Mouse (Mus musculus) ES-E14 (cell line): ENCODE measurements around the gene Serpinb9. TPM values are rescaled to one million over a fixed set of nuclear protein-coding genes. Genes with fewer than 3 reads are reported as not detected.

ENCODE experiments used
- DNase-seq: peaks from one replicate; pipeline ENCODE4 v3.0.0-alpha.2; 2013; ENCODE audit warnings: low read depth, low spot score
- H3K27ac ChIP-seq: 2 replicates; pipeline ENCODE4 v1.5.1; 2012; ENCODE audit warnings: low read depth, mild to moderate bottlenecking, low read length, moderate library complexity, mixed read lengths; ENCODE audit not compliant: poor library complexity, insufficient read depth, severe bottlenecking
- H3K36me3 ChIP-seq: 2 replicates; pipeline ENCODE4 v1.6.1; 2012; ENCODE audit warnings: mild to moderate bottlenecking, low read length, moderate library complexity, mixed read lengths; ENCODE audit not compliant: control insufficient read depth, poor library complexity, insufficient read depth, severe bottlenecking
- H3K4me1 ChIP-seq, 2 experiments: fragments of 150-350 bp in 1 of 2; sonication (generic) in 1 of 2; 2 replicates each; pipeline ENCODE4 v1.6.1; 2012; ENCODE audit warnings: low read length in 2 of 2, mild to moderate bottlenecking in 1 of 2, mixed read lengths in 1 of 2; ENCODE audit not compliant: control insufficient read depth in 2 of 2, insufficient read depth in 2 of 2, poor library complexity in 1 of 2
- H3K4me3 ChIP-seq, 2 experiments: fragments of 150-350 bp in 1 of 2; sonication (generic) in 1 of 2; 2 replicates each; pipeline ENCODE4 v1.5.1; 2012; ENCODE audit warnings: low read length in 2 of 2, low read depth in 1 of 2, mild to moderate bottlenecking in 1 of 2, mixed read lengths in 1 of 2; ENCODE audit not compliant: insufficient read depth in 1 of 2, poor library complexity in 1 of 2, severe bottlenecking in 1 of 2
- H3K9ac ChIP-seq: 2 replicates; pipeline ENCODE4 v1.6.1; 2012; ENCODE audit warnings: low read depth, mild to moderate bottlenecking, low read length, mixed read lengths; ENCODE audit not compliant: poor library complexity, insufficient read depth, severe bottlenecking
- H3K9me3 ChIP-seq: fragments of 150-350 bp; sonication (generic); 2 replicates; pipeline ENCODE4 v1.6.1; 2012; ENCODE audit warnings: low read depth, mild to moderate bottlenecking, low read length; ENCODE audit not compliant: control insufficient read depth, insufficient read depth
- CHD2 ChIP-seq: IDR thresholded peaks from 2 replicates; pipeline ENCODE4 v1.6.1; 2014; ENCODE audit warnings: mild to moderate bottlenecking, low read depth, low read length, inconsistent platforms
- HCFC1 ChIP-seq: IDR thresholded peaks from 2 replicates; pipeline ENCODE4 v1.6.1; 2012; ENCODE audit warnings: low read length, inconsistent platforms, borderline replicate concordance; ENCODE audit not compliant: insufficient read depth
- MAFK ChIP-seq: IDR thresholded peaks from 2 replicates; pipeline ENCODE4 v1.6.1; 2014; ENCODE audit warnings: mild to moderate bottlenecking, low read depth, low read length, inconsistent platforms; ENCODE audit not compliant: insufficient read depth
- ZC3H11A ChIP-seq: IDR thresholded peaks from 2 replicates; pipeline ENCODE4 v1.6.1; 2012; ENCODE audit warnings: low read depth, mild to moderate bottlenecking, inconsistent platforms, low read length, borderline replicate concordance
- ZNF384 ChIP-seq: IDR thresholded peaks from 2 replicates; pipeline ENCODE4 v1.6.1; 2012; ENCODE audit warnings: low read depth, low read length, inconsistent platforms
- in situ Hi-C, 2 experiments: fragments of 600-800 bp; cut with MboI; formaldehyde crosslinking; loops; one replicate each; pipeline ENCODE4 v1.15.1; 2025; ENCODE audit warnings: low sequenced_read_pairs in 2 of 2, inconsistent platforms in 1 of 2; ENCODE audit not compliant: unreplicated experiment in 2 of 2
- total RNA-seq: library from RNA; depleted of rRNA; stranded (reverse); fragments of 300-350 nt; gene quantifications from 2 replicates; pipeline ENCODE4 v1.2.3, GENCODE M21; 2012

Serpinb9 gene
- total RNA-seq, 1 experiment: 3.4 TPM

DNA sequence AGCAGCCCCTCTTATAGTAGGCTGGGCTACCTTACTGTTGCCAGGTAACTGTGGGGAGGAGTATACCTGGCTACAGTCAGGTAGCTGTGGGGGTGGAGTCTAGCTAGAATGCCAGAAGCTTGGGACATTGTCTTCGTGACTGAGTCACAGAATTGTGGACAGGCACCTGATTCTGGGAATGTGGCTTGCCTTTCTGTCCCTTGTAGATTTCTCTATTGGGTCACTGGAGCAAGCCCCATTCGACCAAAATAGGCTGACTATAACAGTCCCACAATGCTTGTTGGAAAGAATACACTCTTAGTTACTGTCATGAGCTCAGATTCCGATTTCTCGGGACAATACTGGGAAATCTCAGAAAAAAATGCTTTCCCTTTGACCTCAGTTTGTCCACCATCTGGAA is 8.0 kb upstream of the Serpinb9 start:
- no peaks in the 10 kb centered on the region for H3K36me3 ChIP-seq
- no peak overlapping the region for H3K4me3 ChIP-seq
- H3K9ac ChIP-seq: no peak overlapping the region
- no peaks in the 10 kb centered on the region for H3K4me1 ChIP-seq
- DNase-seq: no peak
- in situ Hi-C loops: no loop called here
- TF ChIP-seq CHD2 (no peak), MAFK (no peak), HCFC1 (no peak), ZNF384 (no peak), ZC3H11A (no peak)
- no peaks in the 10 kb centered on the region for H3K9me3 ChIP-seq
- H3K27ac ChIP-seq: no peak overlapping the region

DNA sequence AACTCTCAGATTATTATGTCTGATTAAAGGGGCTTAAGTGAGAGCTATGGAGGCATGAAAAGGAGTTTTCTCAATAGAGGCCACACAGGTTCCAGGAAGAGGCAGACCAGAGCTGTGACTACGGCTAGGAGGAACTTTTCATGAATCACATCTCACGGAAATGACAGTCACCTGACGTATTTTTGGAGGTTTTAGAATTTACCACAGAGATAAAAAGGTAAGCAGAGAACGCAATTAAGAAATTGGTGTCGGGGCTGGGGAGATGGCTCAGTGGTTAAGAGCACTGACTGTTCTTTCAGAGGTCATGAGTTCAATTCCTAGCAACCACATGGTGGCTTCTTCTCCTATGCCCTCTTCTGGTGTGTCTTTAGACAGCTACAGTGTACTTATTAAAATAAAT is 1.7 kb upstream of the Serpinb9 start:
- Histone ChIP-seq H3K9ac (no peak overlapping the region), H3K4me3 (no peak overlapping the region), H3K27ac (no peak overlapping the region), H3K36me3 (no peaks in the 10 kb centered on the region), H3K4me1 (peaks cover 3 to 7% of the 10 kb centered on the region in 2 experiments; a peak in 3 of 4 replicates), H3K9me3 (no peaks in the 10 kb centered on the region)
- in situ Hi-C loops: no loop called here
- no peak for DNase-seq
- TF ChIP-seq ZNF384: no peak
- no peak for TF ChIP-seq HCFC1
- TF ChIP-seq CHD2: no peak
- TF ChIP-seq MAFK: no peak
- no peak for TF ChIP-seq ZC3H11A

DNA sequence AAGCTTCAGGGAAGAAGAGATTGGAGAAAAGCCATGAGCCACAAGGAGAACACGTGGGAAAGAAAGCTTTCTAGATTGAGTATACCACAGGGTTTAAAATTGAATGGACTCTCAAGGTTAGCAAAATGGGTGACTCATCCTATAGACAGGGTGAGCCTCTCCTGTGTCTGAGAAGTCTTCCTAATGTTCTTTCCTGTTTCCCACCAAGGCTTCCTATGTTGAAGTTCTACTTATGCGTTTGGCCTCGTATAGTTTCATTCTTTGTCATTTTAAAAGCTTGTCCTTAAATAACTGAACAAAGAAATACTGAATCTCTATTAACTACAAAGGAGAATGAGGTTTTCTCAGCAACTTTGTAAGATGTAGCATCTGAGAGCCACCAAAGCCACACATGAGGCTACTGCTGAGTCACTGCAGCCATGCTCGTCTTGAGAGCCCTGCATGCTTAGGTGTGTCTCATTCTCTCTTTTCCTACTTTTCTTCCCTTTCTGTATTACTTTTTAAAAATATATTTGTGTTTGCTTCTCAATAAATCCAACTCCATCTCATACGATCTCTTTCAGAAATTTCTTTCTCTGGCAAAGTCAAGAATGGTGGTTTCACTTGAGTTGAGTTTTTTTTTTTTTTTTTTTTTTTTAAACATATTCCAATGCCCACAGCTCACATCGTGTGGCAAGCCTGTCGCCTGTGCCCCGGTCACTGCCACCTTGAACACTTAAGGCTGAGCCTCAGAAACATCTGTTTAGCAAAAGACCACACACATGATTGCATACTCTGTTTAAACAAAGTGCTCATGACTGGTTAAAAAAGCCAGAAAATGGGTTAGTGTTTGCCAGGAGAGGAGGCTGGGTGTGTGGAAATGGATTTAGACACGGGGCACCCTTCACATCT is 718 bp downstream of the Serpinb9 start:
- H3K27ac ChIP-seq: no peak overlapping the region
- H3K9ac ChIP-seq: no peak overlapping the region
- in situ Hi-C loops: no loop called here

DNA sequence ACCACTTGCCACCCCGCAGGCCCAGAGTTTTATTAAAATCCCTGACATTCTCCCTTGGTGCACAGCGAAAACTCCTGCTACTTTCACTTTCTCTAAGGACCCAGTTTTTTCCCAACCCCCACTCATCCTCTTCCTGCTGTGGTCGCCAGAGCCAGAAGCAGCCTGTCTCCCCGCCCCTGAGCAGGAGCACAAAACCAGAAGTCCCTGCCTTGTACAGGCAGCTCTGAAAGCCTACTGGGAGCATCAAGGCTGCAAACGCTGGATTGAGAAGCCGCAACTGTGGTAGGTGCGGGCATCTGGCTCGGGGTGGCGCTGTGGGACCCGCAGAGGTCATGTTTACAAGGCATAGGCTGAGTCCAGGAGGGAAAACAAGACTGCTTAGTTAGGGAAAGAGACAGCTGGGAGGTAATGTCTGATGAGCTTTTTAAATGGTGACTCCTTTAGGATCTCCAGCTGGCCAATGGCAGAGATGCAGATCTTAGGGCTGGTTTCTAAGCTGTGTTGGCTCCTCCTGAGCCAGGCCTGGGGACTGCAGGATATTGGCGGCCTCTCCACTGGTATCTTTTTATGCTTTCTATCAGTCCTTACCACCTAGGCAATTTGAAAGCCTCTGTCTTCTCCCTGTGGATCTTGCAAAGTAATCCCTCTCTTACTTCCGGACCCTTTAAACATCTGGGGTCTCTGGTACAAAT is 1.5 kb downstream of the Serpinb9 start:
- Histone ChIP-seq H3K4me3 (peak overlapping the region in 1 of 2 experiments; percentile 37; a peak in 1 of 4 replicates), H3K27ac (no peak overlapping the region), H3K36me3 (no peaks in the 10 kb centered on the region), H3K9me3 (no peaks in the 10 kb centered on the region), H3K4me1 (peaks cover 3 to 7% of the 10 kb centered on the region in 2 experiments; a peak in 3 of 4 replicates), H3K9ac (no peak overlapping the region)
- DNase-seq: peak; percentile 74
- TF ChIP-seq ZC3H11A: no peak
- TF ChIP-seq MAFK: no peak
- TF ChIP-seq HCFC1: no peak
- TF ChIP-seq CHD2: no peak
- no peak for TF ChIP-seq ZNF384
- in situ Hi-C loops: no loop called here

More for the DNA sequence above, 718 bp downstream of the Serpinb9 start:
- no peak overlapping the region for H3K4me3 ChIP-seq
- TF ChIP-seq ZC3H11A (no peak), CHD2 (no peak), ZNF384 (0 out of 2 replicates have a peak, but pooled peaks have one; percentile 16), MAFK (peak; percentile 20; the same call in 1 of the 2 replicates)
- H3K4me1 ChIP-seq: peaks cover 3 to 7% of the 10 kb centered on the region in 2 experiments; a peak in 3 of 4 replicates
- no peaks in the 10 kb centered on the region for H3K9me3 ChIP-seq
- no peaks in the 10 kb centered on the region for H3K36me3 ChIP-seq
- no peak for DNase-seq
